Mouse (Mus musculus) MEL (cell line): ENCODE measurements around the gene Nepro. TPM values are rescaled to one million over a fixed set of nuclear protein-coding genes. Genes with fewer than 3 reads are reported as not detected.

ENCODE experiments used
- DNase-seq: peaks from one replicate; pipeline ENCODE4 v3.0.0; 2011; ENCODE audit warnings: low read depth, low spot score
- H3K27ac ChIP-seq: 2 replicates; pipeline ENCODE4 v1.5.1; 2012; ENCODE audit warnings: low read depth, mild to moderate bottlenecking, control low read depth, low read length, moderate library complexity; ENCODE audit not compliant: control insufficient read depth
- H3K27me3 ChIP-seq, 2 experiments: fragments of 150-350 bp in 1 of 2; sonication (generic) in 1 of 2; 2 replicates each; pipeline ENCODE4 v1.6.1; 2012; ENCODE audit warnings: low read length in 2 of 2, mild to moderate bottlenecking in 2 of 2, improper control_type of control experiment in 1 of 2, moderate library complexity in 1 of 2; ENCODE audit not compliant: insufficient read depth in 2 of 2, control insufficient read depth in 1 of 2
- H3K36me3 ChIP-seq, 2 experiments: 2 replicates each; pipeline ENCODE4 v1.6.1; 2012 to 2014; ENCODE audit warnings: low read length in 2 of 2, improper control_type of control experiment in 1 of 2, inconsistent platforms in 1 of 2, mild to moderate bottlenecking in 1 of 2; ENCODE audit not compliant: insufficient read depth in 2 of 2, control insufficient read depth in 1 of 2
- H3K4me1 ChIP-seq, 2 experiments: fragments of 150-350 bp in 1 of 2; sonication (generic) in 1 of 2; 2 replicates each; pipeline ENCODE4 v1.6.1; 2012; ENCODE audit warnings: low read length in 2 of 2, improper control_type of control experiment in 1 of 2, mild to moderate bottlenecking in 1 of 2; ENCODE audit not compliant: insufficient read depth in 2 of 2, control insufficient read depth in 1 of 2
- H3K4me3 ChIP-seq, 2 experiments: fragments of 150-350 bp in 1 of 2; sonication (generic) in 1 of 2; 2 replicates each; pipeline ENCODE4 v1.5.1; 2012; ENCODE audit warnings: low read depth in 2 of 2, low read length in 2 of 2, mild to moderate bottlenecking in 2 of 2, moderate library complexity in 2 of 2, control low read depth in 1 of 2, improper control_type of control experiment in 1 of 2; ENCODE audit not compliant: control insufficient read depth in 1 of 2, insufficient read depth in 1 of 2
- H3K79me2 ChIP-seq: 2 replicates; pipeline ENCODE4 v1.6.1; 2012; ENCODE audit warnings: mild to moderate bottlenecking, low read length, moderate library complexity; ENCODE audit not compliant: control insufficient read depth, poor library complexity, insufficient read depth
- H3K9ac ChIP-seq: 2 replicates; pipeline ENCODE4 v1.6.1; 2012; ENCODE audit warnings: low read depth, mild to moderate bottlenecking, control low read depth, low read length, moderate library complexity; ENCODE audit not compliant: control insufficient read depth, poor library complexity, severe bottlenecking
- H3K9me3 ChIP-seq: fragments of 150-350 bp; sonication (generic); replicated peaks from 2 replicates; pipeline ENCODE4 v1.6.1; 2012; ENCODE audit warnings: mild to moderate bottlenecking, low read length, improper control_type of control experiment, moderate library complexity; ENCODE audit not compliant: insufficient read depth
- CHD1 ChIP-seq: IDR thresholded peaks from 2 replicates; pipeline ENCODE4 v1.6.1; 2012; ENCODE audit warnings: low read depth, mild to moderate bottlenecking, inconsistent platforms, low read length, improper control_type of control experiment
- CTCF ChIP-seq, 3 experiments: IDR thresholded peaks in 2 of 3; conservative IDR thresholded peaks in 1 of 3; 2 replicates each; pipeline ENCODE4 v1.5.1; 2011 to 2012; ENCODE audit warnings: low read length in 3 of 3, low read depth in 2 of 3, mild to moderate bottlenecking in 2 of 3, improper control_type of control experiment in 1 of 3, inconsistent platforms in 1 of 3, mixed read lengths in 1 of 3, moderate library complexity in 1 of 3; ENCODE audit not compliant: control insufficient read depth in 1 of 3, insufficient read depth in 1 of 3, poor library complexity in 1 of 3, severe bottlenecking in 1 of 3
- E2F4 ChIP-seq: IDR thresholded peaks from 2 replicates; pipeline ENCODE4 v1.6.1; 2011; ENCODE audit warnings: low read depth, low read length, improper control_type of control experiment, borderline replicate concordance
- ELF1 ChIP-seq: IDR thresholded peaks from 2 replicates; pipeline ENCODE4 v1.6.1; 2014; ENCODE audit warnings: low read depth, mild to moderate bottlenecking, inconsistent platforms, low read length, improper control_type of control experiment, moderate library complexity
- EP300 ChIP-seq, 2 experiments: IDR thresholded peaks; 2 replicates each; pipeline ENCODE4 v1.6.1; 2011; ENCODE audit warnings: improper control_type of control experiment in 2 of 2, low read length in 2 of 2, low read depth in 1 of 2, mild to moderate bottlenecking in 1 of 2
- ETS1 ChIP-seq: IDR thresholded peaks from 2 replicates; pipeline ENCODE4 v1.6.1; 2012; ENCODE audit warnings: low read depth, mild to moderate bottlenecking, inconsistent platforms, low read length, improper control_type of control experiment, moderate library complexity
- HCFC1 ChIP-seq: IDR thresholded peaks from 2 replicates; pipeline ENCODE4 v1.6.1; 2012; ENCODE audit warnings: low read depth, mild to moderate bottlenecking, inconsistent platforms, low read length, improper control_type of control experiment, moderate library complexity
- MAZ ChIP-seq: IDR thresholded peaks from 2 replicates; pipeline ENCODE4 v1.6.1; 2012; ENCODE audit warnings: low read depth, mild to moderate bottlenecking, inconsistent platforms, low read length, improper control_type of control experiment
- MEF2A ChIP-seq: IDR thresholded peaks from 2 replicates; pipeline ENCODE4 v1.6.1; 2014; ENCODE audit warnings: low read depth, mild to moderate bottlenecking, inconsistent platforms, low read length, improper control_type of control experiment; ENCODE audit not compliant: poor library complexity, insufficient replicate concordance, severe bottlenecking; ENCODE audit errors: extremely low read depth
- MXI1 ChIP-seq: IDR thresholded peaks from 2 replicates; pipeline ENCODE4 v1.6.1; 2011; ENCODE audit warnings: mild to moderate bottlenecking, low read depth, low read length, improper control_type of control experiment
- MYB ChIP-seq: IDR thresholded peaks from 2 replicates; pipeline ENCODE4 v1.6.1; 2011; ENCODE audit warnings: mild to moderate bottlenecking, low read depth, low read length, improper control_type of control experiment
- NELFE ChIP-seq: IDR thresholded peaks from 2 replicates; pipeline ENCODE4 v1.6.1; 2011; ENCODE audit warnings: low read depth, low read length, improper control_type of control experiment
- NRF1 ChIP-seq: IDR thresholded peaks from 2 replicates; pipeline ENCODE4 v1.6.1; 2014; ENCODE audit warnings: low read depth, mild to moderate bottlenecking, inconsistent platforms, low read length, improper control_type of control experiment, moderate library complexity; ENCODE audit not compliant: poor library complexity, insufficient read depth, severe bottlenecking
- POLR2A ChIP-seq, 2 experiments: IDR thresholded peaks; 2 replicates each; pipeline ENCODE4 v1.6.1; 2011 to 2012; ENCODE audit warnings: low read length in 2 of 2, mild to moderate bottlenecking in 2 of 2, control low read depth in 1 of 2, improper control_type of control experiment in 1 of 2, low read depth in 1 of 2, moderate library complexity in 1 of 2; ENCODE audit not compliant: control insufficient read depth in 1 of 2, insufficient read depth in 1 of 2, poor library complexity in 1 of 2
- POLR2AphosphoS2 ChIP-seq: IDR thresholded peaks from 2 replicates; pipeline ENCODE4 v1.6.1; 2011; ENCODE audit warnings: low read length, improper control_type of control experiment
- RAD21 ChIP-seq: IDR thresholded peaks from 2 replicates; pipeline ENCODE4 v1.6.1; 2011; ENCODE audit warnings: mild to moderate bottlenecking, low read depth, low read length, improper control_type of control experiment
- RCOR1 ChIP-seq: IDR thresholded peaks from 2 replicates; pipeline ENCODE4 v1.6.1; 2012; ENCODE audit warnings: low read depth, mild to moderate bottlenecking, inconsistent platforms, low read length, improper control_type of control experiment
- SIN3A ChIP-seq: IDR thresholded peaks from 2 replicates; pipeline ENCODE4 v1.6.1; 2012; ENCODE audit warnings: low read length, improper control_type of control experiment, inconsistent platforms
- TBP ChIP-seq: IDR thresholded peaks from 2 replicates; pipeline ENCODE4 v1.8.0; 2011; ENCODE audit warnings: low read depth, low read length, improper control_type of control experiment
- TCF12 ChIP-seq: IDR thresholded peaks from 2 replicates; pipeline ENCODE4 v1.6.1; 2014; ENCODE audit warnings: low read depth, mild to moderate bottlenecking, inconsistent platforms, low read length, improper control_type of control experiment, moderate library complexity
- UBTF ChIP-seq: IDR thresholded peaks from 2 replicates; pipeline ENCODE4 v1.6.1; 2012; ENCODE audit warnings: low read depth, mild to moderate bottlenecking, inconsistent platforms, low read length, improper control_type of control experiment, moderate library complexity, borderline replicate concordance; ENCODE audit not compliant: insufficient read depth
- ZC3H11A ChIP-seq: IDR thresholded peaks from 2 replicates; pipeline ENCODE4 v1.6.1; 2012; ENCODE audit warnings: low read depth, mild to moderate bottlenecking, inconsistent platforms, low read length, improper control_type of control experiment
- ZNF384 ChIP-seq: IDR thresholded peaks from 2 replicates; pipeline ENCODE4 v1.6.1; 2012; ENCODE audit warnings: low read depth, mild to moderate bottlenecking, inconsistent platforms, low read length, improper control_type of control experiment
- polyA plus RNA-seq, 2 experiments: library from polyadenylated mRNA; stranded (reverse) in 1 of 2; unstranded in 1 of 2; fragments of >175 nt in 1 of 2; fragments of >200 nt in 1 of 2; gene quantifications; 2 replicates each; pipeline versions ENCODE4 v1.2.1 to v1.2.4; 2012; ENCODE audit warnings: low replicate concordance in 2 of 2, low read depth in 1 of 2; ENCODE audit not compliant: insufficient read length in 2 of 2, insufficient read depth in 1 of 2, missing spikeins in 1 of 2
- total RNA-seq: library from RNA; depleted of rRNA; stranded (reverse); fragments of 300-350 nt; gene quantifications from 2 replicates; pipeline ENCODE4 v1.2.3, GENCODE M21; 2012

Nepro gene
- total and polyA plus RNA-seq, 3 experiments = 8.8 to 20.8 TPM; not detected in 1

- Histone ChIP-seq H3K79me2 (no peaks in the 10 kb centered on the region), H3K27ac (no peak overlapping the region), H3K4me3 (no peak overlapping the region), H3K9ac (no peak overlapping the region), H3K27me3 (peaks cover 1 to 3% of the 10 kb centered on the region in 2 experiments; a peak in 3 of 4 replicates), H3K36me3 (no peaks in the 10 kb centered on the region), H3K9me3 (no peaks in the 10 kb centered on the region), H3K4me1 (no peaks in the 10 kb centered on the region)
- no peak for DNase-seq
- no peak for TF ChIP-seq MYB
- TF ChIP-seq CHD1 = no peak
- no peak for TF ChIP-seq MAZ
- no peak for TF ChIP-seq ZC3H11A
- TF ChIP-seq RCOR1 = no peak
- TF ChIP-seq RAD21 = no peak
- TF ChIP-seq CTCF (IDR thresholded peaks at IDR 0.05 in 2 of 3, conservative IDR thresholded peaks at IDR 0.05 in 1 of 3; ENCODE audit: control insufficient read depth in 1 of 3, insufficient read depth in 1 of 3, low read depth in 2 of 3, low read length in 3 of 3, poor library complexity in 1 of 3, severe bottlenecking in 1 of 3) = no peak
- no peak for TF ChIP-seq NELFE
These were observed 39.5 kb upstream of the Nepro start for GRCm38 (mm10) chr16:44684646-44685045.

GRCm38 (mm10) chr16:44685401-44685800, 38.7 kb upstream of the Nepro start:
- Histone ChIP-seq H3K27ac (no peak overlapping the region), H3K36me3 (no peaks in the 10 kb centered on the region), H3K9me3 (no peaks in the 10 kb centered on the region), H3K9ac (no peak overlapping the region), H3K27me3 (peaks cover 0 to 3% of the 10 kb centered on the region in 2 experiments), H3K4me3 (no peak overlapping the region), H3K4me1 (peaks cover 0 to 2% of the 10 kb centered on the region in 2 experiments; a peak in 1 of 4 replicates), H3K79me2 (no peaks in the 10 kb centered on the region)
- no peak for DNase-seq
- TF ChIP-seq MEF2A (no peak), RAD21 (no peak), MAZ (no peak), TCF12 (no peak), SIN3A (no peak), POLR2A (IDR thresholded peaks at IDR 0.05; ENCODE audit: control insufficient read depth in 1 of 2, insufficient read depth in 1 of 2, low read depth in 1 of 2, low read length in 2 of 2, poor library complexity in 1 of 2) (no peak), ELF1 (no peak), MXI1 (no peak), HCFC1 (no peak), EP300 (IDR thresholded peaks at IDR 0.05; ENCODE audit: low read depth in 1 of 2, low read length in 2 of 2) (no peak), ZNF384 (no peak), E2F4 (no peak), ETS1 (no peak), TBP (no peak), POLR2AphosphoS2 (no peak), MYB (no peak), UBTF (no peak), NRF1 (no peak)
